Mouse (Mus musculus): ENCODE measurements at regions not wholly inside any gene's neighbourhood (a gene's known extent, or its start where the extent isn't known, plus 50 kb on each side); places are given as distances from the start of the nearest gene placed in this dataset.
A peak's percentile ranks its signal among the peaks of the same experiment; 100 is the strongest.

GRCm38 (mm10) chr1:62872771-62873170, 169.7 kb downstream of the Nrp2 start:
- DNase-seq (ENCODE audit: low spot score in 2 of 2), result no peak

- no peak for DNase-seq (ENCODE audit: low spot score in 2 of 2)
These were observed 172.5 kb downstream of the Nrp2 start for GRCm38 (mm10) chr1:62875631-62876030.

- no peak for DNase-seq (ENCODE audit: low spot score in 2 of 2)
These were observed 173.6 kb downstream of the Nrp2 start for GRCm38 (mm10) chr1:62876685-62877084.

- DNase-seq (ENCODE audit: low spot score in 2 of 2), result no peak
These were observed 177.8 kb downstream of the Nrp2 start for GRCm38 (mm10) chr1:62880882-62881291.

- DNase-seq (ENCODE audit: low spot score in 2 of 2), result no peak
These were observed 178.4 kb downstream of the Nrp2 start for GRCm38 (mm10) chr1:62881477-62881876.

GRCm38 (mm10) chr1:62882028-62882427, 178.9 kb downstream of the Nrp2 start:
- DNase-seq (ENCODE audit: low spot score in 2 of 2), result no peak

GRCm38 (mm10) chr1:62884876-62885480, 181.9 kb downstream of the Nrp2 start:
- no peak for DNase-seq (ENCODE audit: low spot score in 2 of 2)

- no peak for DNase-seq (ENCODE audit: low spot score in 2 of 2)
These were observed 184.7 kb downstream of the Nrp2 start for GRCm38 (mm10) chr1:62887585-62888483.

- peak in 1 of 2 experiments; percentile 42 for DNase-seq (ENCODE audit: low spot score in 2 of 2)
These were observed 198.3 kb downstream of the Nrp2 start for GRCm38 (mm10) chr1:62901375-62901774.

GRCm38 (mm10) chr1:62901871-62902270, 198.8 kb downstream of the Nrp2 start:
- no peak for DNase-seq (ENCODE audit: low spot score in 2 of 2)

GRCm38 (mm10) chr1:62902931-62903453, 199.9 kb downstream of the Nrp2 start:
- DNase-seq (ENCODE audit: low spot score in 2 of 2), result no peak

- no peak for DNase-seq (ENCODE audit: low spot score in 2 of 2)
These were observed 202.7 kb downstream of the Nrp2 start for GRCm38 (mm10) chr1:62905739-62906138.

- no peak for DNase-seq (ENCODE audit: low spot score in 2 of 2)
These were observed 204.2 kb downstream of the Nrp2 start for GRCm38 (mm10) chr1:62907243-62907642.

Measured in frontal cortex, postnatal 25 days (tissue).